Mouse (Mus musculus) heart, postnatal 0 days (tissue): ENCODE data around the gene Tpcn1. TPM values are rescaled to one million over a fixed set of nuclear protein-coding genes. Genes with fewer than 3 reads are reported as not detected.

Experiments
- ATAC-seq: fragments of 200-750 bp; cut with Nextera tagmentation; 2 replicates; pipeline ENCODE4 v1.8.0; 2017; ENCODE audit warnings: low read depth, moderate number of reproducible peaks, moderate library complexity; ENCODE audit not compliant: insufficient read depth
- DNase-seq: peaks from one replicate; pipeline ENCODE4 v3.0.0-alpha.2; 2016; ENCODE audit warnings: low spot score
- H3K27ac ChIP-seq: fragments of 300-500 bp; sonication (generic); 2 replicates; pipeline ENCODE4 v1.5.1; 2014; ENCODE audit warnings: low read depth, mild to moderate bottlenecking
- H3K27me3 ChIP-seq: fragments of 300-500 bp; sonication (generic); 2 replicates; pipeline ENCODE4 v1.6.1; 2014; ENCODE audit warnings: low read length, mixed read lengths; ENCODE audit not compliant: control insufficient read depth, insufficient read depth
- H3K36me3 ChIP-seq: fragments of 300-500 bp; sonication (generic); replicated peaks from 2 replicates; pipeline ENCODE4 v1.6.1; 2014; ENCODE audit warnings: low read length, mixed read lengths; ENCODE audit not compliant: control insufficient read depth, insufficient read depth
- H3K4me1 ChIP-seq: fragments of 300-500 bp; sonication (generic); 2 replicates; pipeline ENCODE4 v1.6.1; 2014; ENCODE audit warnings: antibody characterized with exemption; ENCODE audit not compliant: control insufficient read depth, insufficient read depth
- H3K4me2 ChIP-seq: fragments of 300-500 bp; sonication (generic); 2 replicates; pipeline ENCODE4 v1.6.1; 2014; ENCODE audit warnings: low read depth, mild to moderate bottlenecking, low read length, moderate library complexity
- H3K4me3 ChIP-seq: fragments of 300-500 bp; sonication (generic); 2 replicates; pipeline ENCODE4 v1.5.1; 2014; ENCODE audit warnings: low read depth, low read length
- H3K9ac ChIP-seq: fragments of 300-500 bp; sonication (generic); replicated peaks from 2 replicates; pipeline ENCODE4 v1.6.1; 2014; ENCODE audit warnings: low read depth, low read length, mixed read lengths
- H3K9me3 ChIP-seq: fragments of 300-500 bp; sonication (generic); replicated peaks from 2 replicates; pipeline ENCODE4 v1.6.1; 2016; ENCODE audit warnings: low read length; ENCODE audit not compliant: control insufficient read depth
- CTCF ChIP-seq: IDR thresholded peaks from 2 replicates; pipeline ENCODE4 v1.5.1; 2016; ENCODE audit warnings: antibody characterized with exemption, control low read depth, low read depth
- EP300 ChIP-seq: IDR thresholded peaks from 2 replicates; pipeline ENCODE4 v1.6.1; 2016; ENCODE audit warnings: antibody characterized with exemption, low read depth
- WGBS: fragments of 180-500 bp; shearing (Covaris S2); extraction: QIAGEN DNeasy Blood & Tissue Kit; methylation state at CpG from one replicate; pipeline ENCODE4 v1.1.7; 2014; 5-methylcytosine and 5-hydroxymethylcytosine counted together
- polyA plus RNA-seq: library from polyadenylated mRNA; unstranded; fragments of >200 nt; fragmentation: Nextera tagmentation; extraction: Ambion mirVana; gene quantifications from 2 replicates; pipeline ENCODE4 v1.2.1, GENCODE M21; 2015
- total RNA-seq: library from RNA; depleted of rRNA; stranded (reverse); fragments of >200 nt; gene quantifications from 2 replicates; pipeline ENCODE4 v1.2.3, GENCODE M21; 2014; ENCODE audit warnings: low replicate concordance

The Tpcn1 gene
- total and polyA plus RNA-seq, 2 experiments from 2014 or later, result 11.5 to 15.8 TPM

DNA sequence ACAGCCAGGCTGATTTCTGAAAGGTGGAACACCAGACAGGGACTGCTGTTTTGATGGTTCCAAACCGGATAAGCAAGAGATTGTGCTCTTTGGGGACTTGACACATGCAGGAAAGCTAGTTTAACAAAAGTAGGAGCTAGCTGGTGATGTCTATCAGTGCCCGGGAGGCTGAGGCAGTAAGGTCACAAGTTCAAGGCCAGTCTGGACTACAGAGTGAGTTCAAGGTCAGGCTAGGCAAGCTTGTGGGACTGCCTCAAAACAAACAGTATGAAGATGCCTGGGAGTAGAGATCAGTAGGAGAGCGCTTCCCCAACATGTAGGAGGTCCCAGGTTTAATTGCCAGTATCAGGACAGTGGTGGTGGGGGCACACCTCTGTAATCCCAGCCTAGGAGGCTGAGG is 91.4 kb downstream of the Tpcn1 start:
- Histone ChIP-seq H3K4me3 (no peak overlapping the region), H3K4me2 (no peak overlapping the region), H3K9ac (no peak overlapping the region), H3K27me3 (no peaks in the 10 kb centered on the region), H3K27ac (no peak overlapping the region), H3K9me3 (no peaks in the 10 kb centered on the region), H3K36me3 (peaks cover 25% of the 10 kb centered on the region; the same call in 1 of the 2 replicates), H3K4me1 (peaks cover 5% of the 10 kb centered on the region; the same call in 1 of the 2 replicates)
- TF ChIP-seq EP300 (no peak), CTCF (no peak)
- ATAC-seq, result no peak
- WGBS, result 83% methylated on average over 3 of the region's 3 CpGs
- DNase-seq, result no peak

GRCm38 (mm10) chr5:120495703-120496226 is 92.7 kb downstream of the Tpcn1 start:
- 91% methylated on average over 13 of the region's 13 CpGs for WGBS
- H3K4me3 ChIP-seq, result no peak overlapping the region
- H3K4me2 ChIP-seq, result no peak overlapping the region
- no peak for DNase-seq
- H3K27me3 ChIP-seq, result no peaks in the 10 kb centered on the region
- H3K9ac ChIP-seq, result no peak overlapping the region
- H3K36me3 ChIP-seq, result peaks cover 25% of the 10 kb centered on the region; the same call in 1 of the 2 replicates
- no peak overlapping the region for H3K27ac ChIP-seq
- ATAC-seq, result no peak
- peaks cover 8% of the 10 kb centered on the region for H3K4me1 ChIP-seq
- H3K9me3 ChIP-seq, result no peaks in the 10 kb centered on the region
- no peak for TF ChIP-seq EP300
- TF ChIP-seq CTCF, result no peak

GRCm38 (mm10) chr5:120495064-120495702 is 93.3 kb downstream of the Tpcn1 start:
- Histone ChIP-seq H3K27ac (no peak overlapping the region), H3K4me1 (peaks cover 13% of the 10 kb centered on the region), H3K4me2 (no peak overlapping the region), H3K36me3 (peaks cover 25% of the 10 kb centered on the region; the same call in 1 of the 2 replicates), H3K27me3 (no peaks in the 10 kb centered on the region), H3K9me3 (no peaks in the 10 kb centered on the region), H3K4me3 (no peak overlapping the region), H3K9ac (no peak overlapping the region)
- DNase-seq (no peak), ATAC-seq (no peak)
- WGBS, result 59% methylated on average over 10 of the region's 10 CpGs
- no peak for TF ChIP-seq EP300
- TF ChIP-seq CTCF, result no peak

DNA sequence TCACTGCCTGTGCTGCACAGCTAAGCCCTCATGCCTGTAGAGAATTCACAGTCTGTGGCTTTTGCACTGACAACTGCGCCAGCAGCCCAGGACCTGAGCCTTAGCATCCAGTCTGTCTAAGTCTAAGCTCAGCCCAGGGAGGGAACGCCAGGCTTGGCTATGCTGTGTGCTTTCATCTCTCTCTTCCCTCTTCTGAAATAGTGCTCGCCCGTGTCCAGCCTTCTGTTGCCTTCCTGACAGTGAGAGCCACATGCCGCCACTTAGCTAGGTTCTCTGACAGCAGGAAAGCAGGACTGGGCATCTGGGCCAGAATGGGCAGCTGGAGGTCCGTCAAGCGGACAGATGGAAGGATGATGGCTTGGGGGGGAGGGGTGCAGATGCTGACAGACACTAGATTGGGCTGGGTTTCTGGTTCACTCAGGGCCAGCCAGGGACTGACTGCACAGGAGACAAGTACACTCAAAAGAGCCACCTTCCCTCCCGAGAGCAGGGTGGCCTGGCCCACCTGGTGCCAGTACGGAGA is 94.5 kb downstream of the Tpcn1 start:
- no peak for TF ChIP-seq EP300
- no peak for TF ChIP-seq CTCF
- Histone ChIP-seq H3K36me3 (peaks cover 25% of the 10 kb centered on the region; the same call in 1 of the 2 replicates), H3K9me3 (no peaks in the 10 kb centered on the region), H3K9ac (no peak overlapping the region), H3K27me3 (no peaks in the 10 kb centered on the region), H3K4me3 (no peak overlapping the region), H3K27ac (no peak overlapping the region), H3K4me1 (peaks cover 14% of the 10 kb centered on the region), H3K4me2 (no peak overlapping the region)
- no peak for DNase-seq
- WGBS, result 83% methylated on average over 9 of the region's 9 CpGs
- ATAC-seq, result no peak

DNA sequence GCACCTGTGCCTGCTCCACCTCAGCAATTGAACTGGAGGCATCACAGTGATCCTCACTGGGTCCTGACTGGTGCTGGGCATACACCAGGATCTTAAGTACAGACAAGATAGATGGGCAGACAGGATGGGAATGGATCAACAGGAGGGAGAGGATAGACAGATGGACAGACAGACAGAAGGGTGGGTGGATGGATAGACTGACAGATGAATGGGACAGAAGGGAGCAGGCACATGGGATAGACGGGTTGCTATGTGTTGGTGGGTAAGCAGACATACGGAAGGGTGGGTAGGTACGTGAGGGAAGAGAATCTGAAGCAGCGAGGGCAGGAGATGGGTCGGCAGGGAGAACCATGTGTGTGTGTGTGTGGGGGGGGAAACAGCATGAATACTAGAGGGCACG is 95.0 kb downstream of the Tpcn1 start:
- DNase-seq (no peak), ATAC-seq (no peak)
- H3K4me1 ChIP-seq, result peaks cover 14% of the 10 kb centered on the region
- no peak overlapping the region for H3K9ac ChIP-seq
- H3K36me3 ChIP-seq, result peaks cover 24% of the 10 kb centered on the region; the same call in 1 of the 2 replicates
- 86% methylated on average over 6 of the region's 6 CpGs for WGBS
- TF ChIP-seq EP300, result no peak
- no peak for TF ChIP-seq CTCF
- no peak overlapping the region for H3K4me2 ChIP-seq
- H3K27me3 ChIP-seq, result no peaks in the 10 kb centered on the region
- no peak overlapping the region for H3K27ac ChIP-seq
- no peak overlapping the region for H3K4me3 ChIP-seq
- no peaks in the 10 kb centered on the region for H3K9me3 ChIP-seq
